Mouse (Mus musculus) limb, embryonic 13.5 days (tissue): ENCODE data around the gene Evc2. TPM values are rescaled to one million over a fixed set of nuclear protein-coding genes. Genes with fewer than 3 reads are reported as not detected.
A peak's percentile ranks its signal among the peaks of the same experiment; 100 is the strongest.

Experiments
- ATAC-seq: fragments of 200-750 bp; cut with Nextera tagmentation; 2 replicates; pipeline ENCODE4 v1.8.0; 2017; ENCODE audit warnings: low read depth, moderate number of reproducible peaks, moderate TSS enrichment; ENCODE audit not compliant: low FRiP score
- H3K27ac ChIP-seq: fragments of 300-500 bp; sonication (generic); 2 replicates; pipeline ENCODE4 v1.5.1; 2015; ENCODE audit warnings: inconsistent platforms, mild to moderate bottlenecking, moderate library complexity
- H3K27me3 ChIP-seq: fragments of 300-500 bp; sonication (generic); 2 replicates; pipeline ENCODE4 v1.6.1; 2015; ENCODE audit warnings: mild to moderate bottlenecking, inconsistent platforms
- H3K36me3 ChIP-seq: fragments of 300-500 bp; sonication (generic); 2 replicates; pipeline ENCODE4 v1.6.1; 2015; ENCODE audit warnings: inconsistent platforms, mild to moderate bottlenecking, moderate library complexity
- H3K4me1 ChIP-seq: fragments of 300-500 bp; sonication (generic); 2 replicates; pipeline ENCODE4 v1.6.1; 2015; ENCODE audit warnings: inconsistent platforms
- H3K4me2 ChIP-seq: fragments of 300-500 bp; sonication (generic); replicated peaks from 2 replicates; pipeline ENCODE4 v1.6.1; 2015; ENCODE audit warnings: inconsistent platforms, mild to moderate bottlenecking, moderate library complexity
- H3K4me3 ChIP-seq: fragments of 300-500 bp; sonication (generic); 2 replicates; pipeline ENCODE4 v1.5.1; 2015; ENCODE audit warnings: moderate library complexity, mild to moderate bottlenecking, inconsistent platforms
- H3K9ac ChIP-seq: fragments of 300-500 bp; sonication (generic); 2 replicates; pipeline ENCODE4 v1.6.1; 2015; ENCODE audit warnings: mild to moderate bottlenecking, inconsistent platforms
- H3K9me3 ChIP-seq: fragments of 300-500 bp; sonication (generic); 2 replicates; pipeline ENCODE4 v1.6.1; 2016; ENCODE audit warnings: inconsistent platforms
- WGBS: fragments of 180-500 bp; shearing (Covaris S2); methylation state at CpG from one replicate; pipeline ENCODE4 v1.1.7; 2015; 5-methylcytosine and 5-hydroxymethylcytosine counted together
- polyA plus RNA-seq: library from polyadenylated mRNA; unstranded; fragments of >200 nt; fragmentation: Nextera tagmentation; extraction: Ambion mirVana; gene quantifications from 2 replicates; pipeline ENCODE4 v1.2.1, GENCODE M21; 2015

Evc2 gene
- polyA plus RNA-seq, 1 experiment from 2014 or later, result 26.6 TPM

GRCm38 (mm10) chr5:37331133-37331505 is 7.2 kb upstream of the Evc2 start:
- no peak for ATAC-seq
- no peaks in the 10 kb centered on the region for H3K9me3 ChIP-seq
- H3K4me1 ChIP-seq, result peaks cover 19% of the 10 kb centered on the region
- 95% methylated on average over 2 of the region's 2 CpGs for WGBS
- no peak overlapping the region for H3K9ac ChIP-seq
- H3K27me3 ChIP-seq, result no peaks in the 10 kb centered on the region
- no peak overlapping the region for H3K27ac ChIP-seq
- peaks cover 78% of the 10 kb centered on the region for H3K36me3 ChIP-seq
- no peak overlapping the region for H3K4me2 ChIP-seq
- H3K4me3 ChIP-seq, result no peak overlapping the region

- Histone ChIP-seq H3K9me3 (no peaks in the 10 kb centered on the region), H3K9ac (no peak overlapping the region), H3K27ac (no peak overlapping the region), H3K4me2 (no peak overlapping the region), H3K4me1 (peaks cover 22% of the 10 kb centered on the region), H3K27me3 (no peaks in the 10 kb centered on the region), H3K4me3 (no peak overlapping the region), H3K36me3 (peaks cover 68% of the 10 kb centered on the region)
- no peak for ATAC-seq
- WGBS, result 71% methylated on average over 4 of the region's 4 CpGs
Measured at GRCm38 (mm10) chr5:37332066-37332465, 6.2 kb upstream of the Evc2 start.

GRCm38 (mm10) chr5:37335061-37335460 is 3.2 kb upstream of the Evc2 start:
- ATAC-seq, result no peak
- no peak overlapping the region for H3K27ac ChIP-seq
- 53% methylated on average over 3 of the region's 3 CpGs for WGBS
- peak overlapping the region; percentile 90; the same call in 1 of the 2 replicates for H3K9ac ChIP-seq
- no peaks in the 10 kb centered on the region for H3K27me3 ChIP-seq
- peak overlapping the region; percentile 81 for H3K4me2 ChIP-seq
- peaks cover 40% of the 10 kb centered on the region for H3K36me3 ChIP-seq
- peaks cover 48% of the 10 kb centered on the region for H3K4me1 ChIP-seq
- peak overlapping the region; percentile 79; the same call in 1 of the 2 replicates for H3K4me3 ChIP-seq
- H3K9me3 ChIP-seq, result no peaks in the 10 kb centered on the region

GRCm38 (mm10) chr5:37336485-37337105 is 1.7 kb upstream of the Evc2 start, which contains the start of gene Evc:
TSS of gene Evc (minus strand) at chr5:37336894.
- ATAC-seq, result peak; percentile 81
- Histone ChIP-seq H3K27me3 (no peaks in the 10 kb centered on the region), H3K27ac (peak within 1 kb of the TSS; percentile 92), H3K36me3 (peaks cover 29% of the 10 kb centered on the region), H3K4me3 (peak within 1 kb of the TSS; percentile 79), H3K9me3 (no peaks in the 10 kb centered on the region), H3K9ac (peak within 1 kb of the TSS; percentile 90), H3K4me1 (peaks cover 52% of the 10 kb centered on the region), H3K4me2 (peak within 1 kb of the TSS; percentile 81)
- under 1% methylated on average over 43 of the region's 48 CpGs for WGBS

GRCm38 (mm10) chr5:37337696-37338095 is 603 bp upstream of the Evc2 start:
- no peaks in the 10 kb centered on the region for H3K27me3 ChIP-seq
- 62% methylated on average over 3 of the region's 3 CpGs for WGBS
- H3K4me2 ChIP-seq, result peak overlapping the region; percentile 81
- no peak for ATAC-seq
- H3K27ac ChIP-seq, result peak overlapping the region; percentile 92
- H3K36me3 ChIP-seq, result peaks cover 24% of the 10 kb centered on the region
- H3K4me1 ChIP-seq, result peaks cover 52% of the 10 kb centered on the region
- peak overlapping the region; percentile 60 for H3K4me3 ChIP-seq
- H3K9me3 ChIP-seq, result no peaks in the 10 kb centered on the region
- peak overlapping the region; percentile 90 for H3K9ac ChIP-seq

- H3K9me3 ChIP-seq, result no peaks in the 10 kb centered on the region
Measured at GRCm38 (mm10) chr5:37343962-37344361, 5.7 kb downstream of the Evc2 start.

GRCm38 (mm10) chr5:37351791-37352190 is 13.5 kb downstream of the Evc2 start:
- Histone ChIP-seq H3K27ac (no peak overlapping the region), H3K27me3 (no peaks in the 10 kb centered on the region), H3K9me3 (no peaks in the 10 kb centered on the region), H3K9ac (no peak overlapping the region), H3K4me3 (no peak overlapping the region), H3K4me1 (no peaks in the 10 kb centered on the region), H3K36me3 (peaks cover 67% of the 10 kb centered on the region), H3K4me2 (no peak overlapping the region)
- WGBS, result 88% methylated on average over 2 of the region's 2 CpGs
- no peak for ATAC-seq

More at GRCm38 (mm10) chr5:37343962-37344361, 5.7 kb downstream of the Evc2 start:
- no peak for ATAC-seq
- no peaks in the 10 kb centered on the region for H3K27me3 ChIP-seq
- peaks cover 16% of the 10 kb centered on the region for H3K4me1 ChIP-seq
- no peak overlapping the region for H3K4me2 ChIP-seq
- WGBS, result 85% methylated on average over 2 of the region's 2 CpGs
- H3K4me3 ChIP-seq, result no peak overlapping the region
- H3K27ac ChIP-seq, result no peak overlapping the region
- H3K9ac ChIP-seq, result no peak overlapping the region
- H3K36me3 ChIP-seq, result peaks cover 38% of the 10 kb centered on the region

GRCm38 (mm10) chr5:37354385-37354784 is 16.1 kb downstream of the Evc2 start:
- Histone ChIP-seq H3K36me3 (peaks cover 71% of the 10 kb centered on the region), H3K27ac (no peak overlapping the region), H3K4me1 (no peaks in the 10 kb centered on the region), H3K9me3 (no peaks in the 10 kb centered on the region), H3K4me2 (no peak overlapping the region), H3K27me3 (no peaks in the 10 kb centered on the region), H3K9ac (no peak overlapping the region), H3K4me3 (no peak overlapping the region)
- 81% methylated on average over 4 of the region's 4 CpGs for WGBS
- no peak for ATAC-seq

GRCm38 (mm10) chr5:37356027-37356426 is 17.7 kb downstream of the Evc2 start:
- Histone ChIP-seq H3K27ac (no peak overlapping the region), H3K4me1 (no peaks in the 10 kb centered on the region), H3K4me2 (no peak overlapping the region), H3K9ac (no peak overlapping the region), H3K27me3 (no peaks in the 10 kb centered on the region), H3K4me3 (no peak overlapping the region), H3K9me3 (no peaks in the 10 kb centered on the region), H3K36me3 (peaks cover 70% of the 10 kb centered on the region)
- no peak for ATAC-seq
- WGBS, result 66% methylated on average over 8 of the region's 8 CpGs

- ATAC-seq, result no peak
- Histone ChIP-seq H3K27ac (no peak overlapping the region), H3K4me1 (peaks cover 8% of the 10 kb centered on the region; the same call in 1 of the 2 replicates), H3K4me3 (no peak overlapping the region), H3K9me3 (no peaks in the 10 kb centered on the region), H3K36me3 (peaks cover 73% of the 10 kb centered on the region), H3K4me2 (no peak overlapping the region), H3K27me3 (no peaks in the 10 kb centered on the region), H3K9ac (no peak overlapping the region)
- 71% methylated on average over 5 of the region's 5 CpGs for WGBS
Measured at GRCm38 (mm10) chr5:37362618-37363017, 24.3 kb downstream of the Evc2 start.

- H3K36me3 ChIP-seq, result peaks cover 69% of the 10 kb centered on the region
- H3K4me1 ChIP-seq, result peaks cover 8% of the 10 kb centered on the region; the same call in 1 of the 2 replicates
- H3K27ac ChIP-seq, result no peak overlapping the region
- no peak overlapping the region for H3K4me2 ChIP-seq
- 87% methylated on average over 5 of the region's 5 CpGs for WGBS
- H3K9ac ChIP-seq, result no peak overlapping the region
- no peaks in the 10 kb centered on the region for H3K27me3 ChIP-seq
- no peaks in the 10 kb centered on the region for H3K9me3 ChIP-seq
- H3K4me3 ChIP-seq, result no peak overlapping the region
- ATAC-seq, result no peak
Measured at GRCm38 (mm10) chr5:37363284-37363683, 25.0 kb downstream of the Evc2 start.

GRCm38 (mm10) chr5:37365751-37366150 is 27.5 kb downstream of the Evc2 start:
- no peak overlapping the region for H3K9ac ChIP-seq
- peak overlapping the region; percentile 10; the same call in 1 of the 2 replicates for H3K27ac ChIP-seq
- peaks cover 8% of the 10 kb centered on the region; the same call in 1 of the 2 replicates for H3K4me1 ChIP-seq
- H3K4me3 ChIP-seq, result no peak overlapping the region
- H3K4me2 ChIP-seq, result no peak overlapping the region
- peaks cover 65% of the 10 kb centered on the region for H3K36me3 ChIP-seq
- ATAC-seq, result no peak
- H3K27me3 ChIP-seq, result no peaks in the 10 kb centered on the region
- no peaks in the 10 kb centered on the region for H3K9me3 ChIP-seq

- Histone ChIP-seq H3K27me3 (no peaks in the 10 kb centered on the region), H3K9me3 (no peaks in the 10 kb centered on the region), H3K27ac (no peak overlapping the region), H3K4me2 (no peak overlapping the region), H3K4me3 (no peak overlapping the region), H3K4me1 (peaks cover 8% of the 10 kb centered on the region; the same call in 1 of the 2 replicates), H3K9ac (no peak overlapping the region), H3K36me3 (peaks cover 75% of the 10 kb centered on the region)
- ATAC-seq, result no peak
- WGBS, result 85% methylated on average over 8 of the region's 8 CpGs
Measured at GRCm38 (mm10) chr5:37368796-37369195, 30.5 kb downstream of the Evc2 start.
